Mouse (Mus musculus): ENCODE measurements around the gene Gm5741.

Gm5741 gene

GRCm38 (mm10) chr8:85071514-85072281 lies 3.9 kb upstream of the Gm5741 start, which contains the start of gene Dhps:
Gene Dhps, plus strand, starts transcription at chr8:85071757.
- TF ChIP-seq CTCF (conservative IDR thresholded peaks at IDR 0.05; ENCODE audit: low read length), result no peak
- TF ChIP-seq POU5F1 (IDR thresholded peaks at IDR 0.05; ENCODE audit: borderline replicate concordance, low read length), result no peak
- TF ChIP-seq NANOG (IDR thresholded peaks at IDR 0.05; ENCODE audit: borderline replicate concordance, low read length), result no peak
- no peaks in the 10 kb centered on the region for H3K27me3 ChIP-seq (ENCODE audit: insufficient read depth, low read length)
- H3K4me3 ChIP-seq (replicated peaks; ENCODE audit: low read length), result peak within 1 kb of the TSS; percentile 94
- H3K36me3 ChIP-seq (ENCODE audit: insufficient read depth, low read length), result peaks cover 67% of the 10 kb centered on the region
- peaks cover 48% of the 10 kb centered on the region for H3K4me1 ChIP-seq (replicated peaks; ENCODE audit: low read depth, low read length)
- H3K9me3 ChIP-seq (ENCODE audit: low read length), result no peaks in the 10 kb centered on the region

GRCm38 (mm10) chr8:85071041-85071440 lies 3.3 kb upstream of the Gm5741 start:
- H3K4me1 ChIP-seq (replicated peaks; ENCODE audit: low read depth, low read length), result peaks cover 43% of the 10 kb centered on the region
- TF ChIP-seq CTCF (conservative IDR thresholded peaks at IDR 0.05; ENCODE audit: low read length), result no peak
- no peak for TF ChIP-seq NANOG (IDR thresholded peaks at IDR 0.05; ENCODE audit: borderline replicate concordance, low read length)
- H3K4me3 ChIP-seq (replicated peaks; ENCODE audit: low read length), result peak overlapping the region; percentile 94
- no peaks in the 10 kb centered on the region for H3K9me3 ChIP-seq (ENCODE audit: low read length)
- H3K27me3 ChIP-seq (ENCODE audit: insufficient read depth, low read length), result no peaks in the 10 kb centered on the region
- H3K36me3 ChIP-seq (ENCODE audit: insufficient read depth, low read length), result peaks cover 67% of the 10 kb centered on the region

GRCm38 (mm10) chr8:85067155-85067554 lies 627 bp downstream of the Gm5741 start:
- TF ChIP-seq POU5F1 (IDR thresholded peaks at IDR 0.05; ENCODE audit: borderline replicate concordance, low read length), result no peak
- no peak for TF ChIP-seq CTCF (conservative IDR thresholded peaks at IDR 0.05; ENCODE audit: low read length)
- TF ChIP-seq NANOG (IDR thresholded peaks at IDR 0.05; ENCODE audit: borderline replicate concordance, low read length), result no peak
- Histone ChIP-seq H3K4me1 (replicated peaks; ENCODE audit: low read depth, low read length) (peaks cover 31% of the 10 kb centered on the region), H3K4me3 (replicated peaks; ENCODE audit: low read length) (no peak overlapping the region), H3K36me3 (ENCODE audit: insufficient read depth, low read length) (peaks cover 68% of the 10 kb centered on the region), H3K9me3 (ENCODE audit: low read length) (no peaks in the 10 kb centered on the region), H3K27me3 (ENCODE audit: insufficient read depth, low read length) (no peaks in the 10 kb centered on the region)

GRCm38 (mm10) chr8:85065213-85065612 lies 2.6 kb downstream of the Gm5741 start:
- H3K9me3 ChIP-seq (ENCODE audit: low read length), result no peaks in the 10 kb centered on the region
- H3K27me3 ChIP-seq (ENCODE audit: insufficient read depth, low read length), result no peaks in the 10 kb centered on the region
- no peak for TF ChIP-seq POU5F1 (IDR thresholded peaks at IDR 0.05; ENCODE audit: borderline replicate concordance, low read length)
- TF ChIP-seq CTCF (conservative IDR thresholded peaks at IDR 0.05; ENCODE audit: low read length), result no peak
- no peak for TF ChIP-seq NANOG (IDR thresholded peaks at IDR 0.05; ENCODE audit: borderline replicate concordance, low read length)
- no peak overlapping the region for H3K4me3 ChIP-seq (replicated peaks; ENCODE audit: low read length)
- H3K36me3 ChIP-seq (ENCODE audit: insufficient read depth, low read length), result peaks cover 75% of the 10 kb centered on the region
- H3K4me1 ChIP-seq (replicated peaks; ENCODE audit: low read depth, low read length), result peaks cover 45% of the 10 kb centered on the region

- TF ChIP-seq CTCF (conservative IDR thresholded peaks at IDR 0.05; ENCODE audit: low read length) (no peak), POU5F1 (IDR thresholded peaks at IDR 0.05; ENCODE audit: borderline replicate concordance, low read length) (no peak), NANOG (IDR thresholded peaks at IDR 0.05; ENCODE audit: borderline replicate concordance, low read length) (no peak)
- Histone ChIP-seq H3K36me3 (ENCODE audit: insufficient read depth, low read length) (peaks cover 68% of the 10 kb centered on the region), H3K4me3 (replicated peaks; ENCODE audit: low read length) (no peak overlapping the region), H3K4me1 (replicated peaks; ENCODE audit: low read depth, low read length) (peaks cover 48% of the 10 kb centered on the region), H3K27me3 (ENCODE audit: insufficient read depth, low read length) (no peaks in the 10 kb centered on the region), H3K9me3 (ENCODE audit: low read length) (no peaks in the 10 kb centered on the region)
Measured at GRCm38 (mm10) chr8:85062603-85063002, 5.2 kb downstream of the Gm5741 start.

- Histone ChIP-seq H3K4me3 (replicated peaks; ENCODE audit: low read length) (peak within 1 kb of the TSS; percentile 97), H3K9me3 (ENCODE audit: low read length) (no peaks in the 10 kb centered on the region), H3K36me3 (ENCODE audit: insufficient read depth, low read length) (peaks cover 66% of the 10 kb centered on the region), H3K27me3 (ENCODE audit: insufficient read depth, low read length) (no peaks in the 10 kb centered on the region), H3K4me1 (replicated peaks; ENCODE audit: low read depth, low read length) (peaks cover 61% of the 10 kb centered on the region)
- TF ChIP-seq POU5F1 (IDR thresholded peaks at IDR 0.05; ENCODE audit: borderline replicate concordance, low read length), result no peak
- TF ChIP-seq NANOG (IDR thresholded peaks at IDR 0.05; ENCODE audit: borderline replicate concordance, low read length), result no peak
- TF ChIP-seq CTCF (conservative IDR thresholded peaks at IDR 0.05; ENCODE audit: low read length), result no peak
Measured at GRCm38 (mm10) chr8:85059879-85060616, 7.7 kb downstream of the Gm5741 start, which contains the start of gene Fbxw9. Gene Fbxw9, plus strand, starts transcription at chr8:85060055.

GRCm38 (mm10) chr8:85057367-85057766 lies 10.4 kb downstream of the Gm5741 start:
- peaks cover 69% of the 10 kb centered on the region for H3K4me1 ChIP-seq (replicated peaks; ENCODE audit: low read depth, low read length)
- peaks cover 73% of the 10 kb centered on the region for H3K36me3 ChIP-seq (ENCODE audit: insufficient read depth, low read length)
- H3K4me3 ChIP-seq (replicated peaks; ENCODE audit: low read length), result no peak overlapping the region
- H3K9me3 ChIP-seq (ENCODE audit: low read length), result no peaks in the 10 kb centered on the region
- H3K27me3 ChIP-seq (ENCODE audit: insufficient read depth, low read length), result no peaks in the 10 kb centered on the region
- TF ChIP-seq POU5F1 (IDR thresholded peaks at IDR 0.05; ENCODE audit: borderline replicate concordance, low read length) (no peak), NANOG (IDR thresholded peaks at IDR 0.05; ENCODE audit: borderline replicate concordance, low read length) (no peak), CTCF (conservative IDR thresholded peaks at IDR 0.05; ENCODE audit: low read length) (no peak)

GRCm38 (mm10) chr8:85043619-85044018 lies 24.2 kb downstream of the Gm5741 start:
- H3K36me3 ChIP-seq (ENCODE audit: insufficient read depth, low read length), result peaks cover 98% of the 10 kb centered on the region
- H3K9me3 ChIP-seq (ENCODE audit: low read length), result no peaks in the 10 kb centered on the region
- H3K27me3 ChIP-seq (ENCODE audit: insufficient read depth, low read length), result no peaks in the 10 kb centered on the region
- H3K4me3 ChIP-seq (replicated peaks; ENCODE audit: low read length), result no peak overlapping the region
- TF ChIP-seq CTCF (conservative IDR thresholded peaks at IDR 0.05; ENCODE audit: low read length), result no peak
- no peak for TF ChIP-seq POU5F1 (IDR thresholded peaks at IDR 0.05; ENCODE audit: borderline replicate concordance, low read length)
- no peak for TF ChIP-seq NANOG (IDR thresholded peaks at IDR 0.05; ENCODE audit: borderline replicate concordance, low read length)
- peaks cover 85% of the 10 kb centered on the region for H3K4me1 ChIP-seq (replicated peaks; ENCODE audit: low read depth, low read length)
